Mouse (Mus musculus) central nervous system, embryonic 18 days (tissue): ENCODE data around the gene Gng3. TPM values are rescaled to one million over a fixed set of nuclear protein-coding genes. Genes with fewer than 3 reads are reported as not detected.

Source experiments
- polyA plus RNA-seq: library from polyadenylated mRNA; depleted of rRNA; stranded (reverse); fragments of >200 nt; gene quantifications from 2 replicates; pipeline ENCODE4 v1.2.3, GENCODE M21; 2012; rRNA removed

Gng3 gene
- 313 and 316 TPM in 2 replicates for polyA plus RNA-seq

GRCm38 (mm10) chr19:8839103-8839907 is at the start of gene Gng3:
Gene Gng3, minus strand, starts transcription at chr19:8839194.

GRCm38 (mm10) chr19:8883616-8884015 is 44.6 kb upstream of the Gng3 start, which contains the start of the genes Lbhd1 and Gm49403:
Gene Lbhd1, plus strand, starts transcription at chr19:8883732.
Gene Gm49403, plus strand, starts transcription at chr19:8883930.

DNA sequence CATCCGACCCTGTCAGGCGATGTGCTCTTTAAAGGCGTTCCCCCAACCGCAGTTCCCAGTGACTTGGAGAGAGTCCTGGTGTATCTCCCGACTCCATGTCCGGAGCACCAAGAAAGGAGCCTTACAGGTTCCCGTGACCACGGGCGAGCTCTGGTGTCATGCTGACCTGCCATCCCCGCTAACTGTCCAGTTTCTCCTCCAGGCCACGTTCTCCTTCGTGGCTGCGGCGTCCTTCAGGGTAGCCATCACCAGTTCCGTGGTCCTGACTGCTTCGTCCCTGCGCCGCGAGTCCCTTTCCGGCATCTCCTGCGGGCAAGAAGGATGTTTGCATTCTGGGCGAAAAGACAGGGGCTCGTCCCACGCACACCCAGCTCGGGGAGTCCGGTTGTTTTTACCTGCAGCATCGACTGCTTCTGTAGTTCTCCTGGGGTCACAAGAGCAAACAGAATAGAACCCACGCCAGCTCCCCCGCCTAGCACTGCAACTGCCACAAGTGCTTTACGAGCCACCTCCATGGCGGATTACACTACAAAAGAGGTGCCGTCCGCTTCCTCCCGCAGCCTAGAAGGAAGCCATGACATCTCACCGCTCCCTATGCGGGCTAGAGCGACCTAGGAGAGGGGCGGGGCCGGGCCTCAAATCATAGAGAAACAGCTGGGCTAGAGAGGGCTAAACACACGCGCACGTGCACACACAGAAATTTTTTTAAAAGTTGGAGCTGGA is 41.5 kb upstream of the Gng3 start, which contains the start of gene Uqcc3:
TSS of gene Uqcc3 (minus strand) at position 613 of the 723 bp plus-strand sequence.

GRCm38 (mm10) chr19:8871267-8872186 is 32.5 kb upstream of the Gng3 start, which contains the start of gene Ubxn1:
Gene Ubxn1, plus strand, starts transcription at chr19:8871496.

DNA sequence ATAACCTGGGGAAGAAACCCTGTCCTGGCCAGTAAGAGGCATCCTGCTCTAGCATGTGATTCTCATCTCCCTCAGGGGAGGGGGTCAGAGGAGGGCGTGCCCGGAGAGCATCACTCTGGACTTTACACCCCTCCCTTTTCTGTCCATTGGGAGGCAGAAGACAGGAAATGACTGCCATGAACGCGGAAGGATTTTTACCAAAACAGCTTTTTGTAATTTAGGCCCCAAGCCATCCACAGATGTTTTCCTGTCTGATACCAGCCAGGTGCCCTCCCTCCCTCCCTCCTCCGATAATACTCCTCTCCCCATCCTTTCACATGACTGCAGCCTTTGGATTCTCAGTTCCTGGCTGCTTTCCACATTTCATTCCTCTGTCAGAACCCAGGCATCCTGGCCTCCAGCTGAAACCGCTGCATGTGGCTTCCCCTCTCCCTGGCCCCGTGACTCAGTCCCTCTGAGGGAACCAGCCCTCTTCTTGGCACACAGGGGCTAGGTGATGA is 11.5 kb upstream of the Gng3 start, which contains the start of gene Lrrn4cl:
TSS of gene Lrrn4cl (plus strand) at position 367 of the 500 bp plus-strand sequence.

GRCm38 (mm10) chr19:8837251-8837791 is 1.7 kb downstream of the Gng3 start, which contains the start of gene Bscl2:
Gene Bscl2, plus strand, starts transcription at chr19:8837467.

DNA sequence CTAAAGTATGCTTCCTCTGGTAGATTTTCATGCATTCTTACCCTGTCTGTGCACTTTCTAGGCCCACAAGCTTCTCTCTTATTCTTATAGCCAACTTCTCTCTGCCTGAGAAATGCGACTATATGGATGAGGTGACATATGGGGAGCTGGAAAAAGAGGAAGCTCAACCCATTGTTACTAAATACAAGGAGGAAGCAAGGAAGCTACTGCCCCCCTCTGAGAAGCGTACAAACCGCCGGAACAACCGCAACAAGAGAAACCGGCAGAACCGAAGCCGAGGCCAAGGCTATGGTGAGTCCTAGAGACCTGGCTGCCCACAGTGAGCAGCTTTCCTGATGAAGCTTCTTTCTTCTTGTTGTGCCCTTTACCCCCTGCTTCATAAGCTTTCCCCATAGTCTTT is 9.3 kb downstream of the Gng3 start, which contains the start of gene AC129217.1:
TSS of gene AC129217.1 (plus strand) at position 114 of the 400 bp plus-strand sequence.

DNA sequence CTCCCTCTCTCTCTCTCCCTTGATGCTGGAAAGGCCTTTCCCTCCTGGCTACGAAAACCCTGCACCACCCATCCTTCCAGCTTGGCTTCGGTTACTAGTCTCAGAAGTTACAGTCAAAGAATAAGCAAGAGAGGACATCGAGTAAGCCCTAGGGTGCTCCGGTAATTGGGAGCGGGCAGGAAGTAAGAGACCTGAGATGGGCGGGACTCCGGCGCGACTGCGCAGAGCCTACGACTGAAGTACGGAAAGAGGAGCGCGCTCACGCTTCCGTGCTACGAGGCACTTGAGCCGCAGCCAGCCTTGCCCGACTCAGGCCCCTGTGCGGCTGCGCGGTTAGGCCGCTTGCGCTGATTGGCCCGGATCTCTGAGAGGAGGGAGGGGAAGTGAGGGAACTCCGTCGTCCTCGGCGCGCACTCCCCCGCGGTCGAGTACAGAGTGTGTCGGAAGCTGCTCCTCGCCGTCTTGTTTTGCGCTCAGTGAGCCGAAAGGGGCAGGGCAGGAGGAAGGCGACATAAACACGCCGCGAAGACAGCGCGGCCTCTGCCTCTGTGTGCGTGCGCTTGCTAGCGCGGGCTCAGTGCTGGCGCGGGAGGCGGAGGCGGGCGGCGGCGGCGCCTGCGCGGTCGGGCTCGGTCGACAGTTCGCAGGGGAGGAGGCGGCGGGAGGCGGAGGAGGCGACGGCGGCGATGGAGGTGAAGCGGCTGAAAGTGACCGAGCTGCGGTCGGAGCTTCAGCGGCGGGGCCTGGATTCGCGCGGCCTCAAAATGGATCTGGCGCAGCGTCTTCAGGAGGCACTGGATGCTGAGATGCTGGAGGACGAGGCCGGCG is 19.2 kb downstream of the Gng3 start, which contains the start of gene Hnrnpul2:
TSS of gene Hnrnpul2 (plus strand) at position 415 of the 828 bp plus-strand sequence.

DNA sequence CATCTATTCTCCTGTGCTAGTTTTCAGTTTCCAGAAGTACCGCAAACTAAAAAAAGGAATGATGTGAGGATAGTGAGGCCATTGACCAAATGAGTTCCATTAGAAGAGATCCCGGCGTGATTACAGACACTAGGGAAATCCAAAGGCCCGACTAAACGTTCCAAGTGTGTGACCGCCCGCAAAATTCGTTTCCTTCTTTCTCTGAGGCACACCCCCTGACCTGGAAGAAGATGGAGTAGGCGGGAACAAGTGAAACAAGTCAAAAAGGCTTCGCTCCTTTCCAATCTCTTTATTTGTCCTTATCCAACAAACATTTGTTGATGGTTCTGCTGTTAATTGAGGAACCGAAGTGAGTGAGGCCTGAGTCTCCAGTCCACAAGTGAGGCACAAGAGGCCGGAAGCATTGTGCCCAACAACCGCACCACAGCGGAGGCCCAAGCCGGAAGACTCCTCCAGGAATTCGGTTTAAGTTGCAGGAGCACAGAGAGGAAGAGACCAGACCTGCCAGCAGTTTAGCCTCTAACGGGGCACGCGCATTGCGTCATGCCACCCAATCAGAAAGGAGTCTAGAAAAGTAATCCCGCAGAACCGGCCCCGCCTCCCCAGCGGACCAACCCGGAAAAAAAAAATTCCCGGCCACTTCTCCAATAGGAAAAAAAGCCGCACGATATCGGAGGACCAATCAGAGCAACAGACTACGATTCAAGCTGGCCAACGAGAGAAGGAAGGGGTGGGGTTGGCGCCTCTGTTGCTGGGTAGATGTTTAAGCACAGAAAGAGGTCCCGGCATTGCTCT is 20.0 kb downstream of the Gng3 start, which contains the start of gene Ttc9c:
TSS of gene Ttc9c (minus strand) at position 533 of the 795 bp plus-strand sequence.

DNA sequence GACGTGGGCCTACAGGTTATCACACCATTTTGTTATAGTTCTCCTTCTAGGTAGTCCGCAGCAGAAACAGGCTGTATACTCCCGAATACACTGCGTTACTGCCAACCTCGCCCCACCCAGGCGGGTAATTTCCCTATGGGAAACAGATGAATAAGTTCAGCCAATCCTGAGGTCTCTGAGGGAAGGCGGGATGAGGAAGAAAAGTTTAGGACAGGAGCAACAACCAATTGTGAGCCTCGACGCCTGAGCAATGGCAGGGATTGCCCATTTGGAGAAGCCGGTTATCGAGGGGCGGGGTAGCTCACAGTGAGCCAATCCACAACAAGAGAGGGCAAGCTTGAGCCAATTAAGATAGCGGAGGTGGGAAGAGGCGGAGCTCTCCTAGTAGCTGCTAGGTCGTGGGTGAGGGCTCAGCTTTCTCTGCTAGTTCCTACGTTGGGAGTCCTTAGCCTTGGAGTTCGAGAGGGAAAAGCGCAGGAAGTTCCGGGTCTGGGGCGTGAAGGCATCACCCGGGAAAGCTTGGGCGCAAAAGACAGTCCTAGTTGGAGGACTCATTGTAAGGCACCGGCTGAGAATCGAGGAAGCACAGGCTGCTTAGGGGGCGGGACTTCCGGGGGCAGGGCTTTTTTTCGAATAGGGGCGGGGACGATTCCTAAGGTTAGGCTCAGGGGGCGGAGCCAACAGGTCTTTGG is 36.7 kb downstream of the Gng3 start, which contains the start of gene Zbtb3:
TSS of gene Zbtb3 (plus strand) at position 426 of the 692 bp plus-strand sequence.

GRCm38 (mm10) chr19:8798264-8798946 is 40.6 kb downstream of the Gng3 start, which contains the start of gene Polr2g:
Gene Polr2g, minus strand, starts transcription at chr19:8798577.

Other genes with a start within 250 kb of the Gng3 start
- 18.5 TPM in 2 replicates for gene Slc22a8, start 247.9 kb downstream of the Gng3 start, polyA plus RNA-seq
- 8.8 and 12.0 TPM in 2 replicates for gene Slc22a6, start 221.2 kb downstream of the Gng3 start, polyA plus RNA-seq
- 11.4 and 16.1 TPM in 2 replicates for gene Chrm1, start 175.4 kb downstream of the Gng3 start, polyA plus RNA-seq
- 156 and 158 TPM in 2 replicates for gene Slc3a2, start 115.8 kb downstream of the Gng3 start, polyA plus RNA-seq
- 64.1 and 65.4 TPM in 2 replicates for gene Wdr74, start 103.4 kb downstream of the Gng3 start, polyA plus RNA-seq
- gene 1700092M07Rik, start 98.5 kb downstream of the Gng3 start, polyA plus RNA-seq = 2.1 and 2.2 TPM in 2 replicates
- gene Stx5a, start 97.8 kb downstream of the Gng3 start, polyA plus RNA-seq = 115 and 123 TPM in 2 replicates
- gene Nxf1, start 82.1 kb downstream of the Gng3 start, polyA plus RNA-seq = 174 and 185 TPM in 2 replicates
- 207 and 209 TPM in 2 replicates for gene Tmem223, start 68.2 kb downstream of the Gng3 start, polyA plus RNA-seq
- 21.0 and 23.1 TPM in 2 replicates for gene Tmem179b, start 64.7 kb downstream of the Gng3 start, polyA plus RNA-seq
- gene Taf6l, start 52.8 kb downstream of the Gng3 start, polyA plus RNA-seq = 25.5 and 26.5 TPM in 2 replicates
- 155 TPM in 2 replicates for gene Polr2g, start 40.6 kb downstream of the Gng3 start, polyA plus RNA-seq
- gene Zbtb3, start 36.6 kb downstream of the Gng3 start, polyA plus RNA-seq = 6.4 and 6.6 TPM in 2 replicates
- gene Ttc9c, start 19.9 kb downstream of the Gng3 start, polyA plus RNA-seq = 51.9 and 52.3 TPM in 2 replicates
- 80.3 and 80.6 TPM in 2 replicates for gene Hnrnpul2, start 19.2 kb downstream of the Gng3 start, polyA plus RNA-seq
- 0.58 TPM in 1 of 2 replicates, not detected in the other for gene AC129217.1, start 9.4 kb downstream of the Gng3 start, polyA plus RNA-seq
- 100 and 106 TPM in 2 replicates for gene Bscl2, start 1.7 kb downstream of the Gng3 start, polyA plus RNA-seq
- gene Lrrn4cl, start 11.6 kb upstream of the Gng3 start, polyA plus RNA-seq = 1.2 and 1.4 TPM in 2 replicates
- 128 and 129 TPM in 2 replicates for gene Ubxn1, start 32.3 kb upstream of the Gng3 start, polyA plus RNA-seq
- gene Uqcc3, start 41.7 kb upstream of the Gng3 start, polyA plus RNA-seq = 54.5 and 56.5 TPM in 2 replicates
- 4.0 and 5.1 TPM in 2 replicates for gene Lbhd1, start 44.5 kb upstream of the Gng3 start, polyA plus RNA-seq
- gene Gm49403, start 44.7 kb upstream of the Gng3 start, polyA plus RNA-seq = not detected in 2 replicates
- 44.6 and 52.3 TPM in 2 replicates for gene 1810009A15Rik, start 49.7 kb upstream of the Gng3 start, polyA plus RNA-seq
- gene Gm49416, start 49.7 kb upstream of the Gng3 start, polyA plus RNA-seq = 0.23 and 0.32 TPM in 2 replicates
- gene Ints5, start 53.8 kb upstream of the Gng3 start, polyA plus RNA-seq = 20.6 and 22.9 TPM in 2 replicates
- 125 and 128 TPM in 2 replicates for gene Ganab, start 58.9 kb upstream of the Gng3 start, polyA plus RNA-seq
- 131 and 145 TPM in 2 replicates for gene B3gat3, start 81.2 kb upstream of the Gng3 start, polyA plus RNA-seq
- gene Rom1, start 90.2 kb upstream of the Gng3 start, polyA plus RNA-seq = 2.1 and 2.3 TPM in 2 replicates
- gene Eml3, start 90.4 kb upstream of the Gng3 start, polyA plus RNA-seq = 11.1 and 13.1 TPM in 2 replicates
- gene Mta2, start 102.7 kb upstream of the Gng3 start, polyA plus RNA-seq = 36.2 and 38.4 TPM in 2 replicates
- gene Tut1, start 114.7 kb upstream of the Gng3 start, polyA plus RNA-seq = 22.9 TPM in 2 replicates
- 385 and 395 TPM in 2 replicates for gene Eef1g, start 127.8 kb upstream of the Gng3 start, polyA plus RNA-seq
- gene Ahnak, start 150.1 kb upstream of the Gng3 start, polyA plus RNA-seq = 4.7 TPM in 2 replicates
- 1.1 TPM in 1 of 2 replicates, not detected in the other for gene Scgb1a1, start 248.8 kb upstream of the Gng3 start, polyA plus RNA-seq